Mouse (Mus musculus): ENCODE results near the gene Prmt3. TPM values are rescaled to one million over a fixed set of nuclear protein-coding genes. Genes with fewer than 3 reads are reported as not detected.

The Prmt3 gene
- polyA plus RNA-seq, 1 experiment from 2014 or later, result 53.8 TPM

GRCm38 (mm10) chr7:49887776-49888390 is 109.7 kb downstream of the Prmt3 start:
- 64% methylated on average over 2 of the region's 2 CpGs for WGBS
- no peak for ATAC-seq (ENCODE audit: insufficient number of reproducible peaks, low FRiP score)
- no peaks in the 10 kb centered on the region for H3K36me3 ChIP-seq

GRCm38 (mm10) chr7:49894786-49895185 is 116.6 kb downstream of the Prmt3 start:
- H3K9ac ChIP-seq, result no peak overlapping the region
- H3K27ac ChIP-seq (ENCODE audit: poor library complexity, severe bottlenecking), result no peak overlapping the region
- H3K9me3 ChIP-seq (replicated peaks), result no peaks in the 10 kb centered on the region
- WGBS, result 61% methylated on average over 2 of the region's 2 CpGs
- no peaks in the 10 kb centered on the region for H3K4me1 ChIP-seq (replicated peaks)
- ATAC-seq (ENCODE audit: insufficient number of reproducible peaks, low FRiP score), result no peak
- H3K36me3 ChIP-seq, result no peaks in the 10 kb centered on the region
- H3K27me3 ChIP-seq (replicated peaks), result peaks cover 18% of the 10 kb centered on the region
- H3K4me3 ChIP-seq, result no peak overlapping the region
- no peak overlapping the region for H3K4me2 ChIP-seq

More at GRCm38 (mm10) chr7:49887776-49888390, 109.7 kb downstream of the Prmt3 start:
- Histone ChIP-seq H3K4me3 (no peak overlapping the region), H3K27ac (ENCODE audit: poor library complexity, severe bottlenecking) (no peak overlapping the region), H3K9ac (no peak overlapping the region), H3K27me3 (replicated peaks) (peaks cover 13% of the 10 kb centered on the region; the same call in 1 of the 2 replicates), H3K9me3 (replicated peaks) (no peaks in the 10 kb centered on the region), H3K4me1 (replicated peaks) (peaks cover 4% of the 10 kb centered on the region), H3K4me2 (no peak overlapping the region)

GRCm38 (mm10) chr7:49895296-49895695 is 117.2 kb downstream of the Prmt3 start:
- Histone ChIP-seq H3K27ac (ENCODE audit: poor library complexity, severe bottlenecking) (no peak overlapping the region), H3K4me1 (replicated peaks) (no peaks in the 10 kb centered on the region), H3K36me3 (no peaks in the 10 kb centered on the region), H3K27me3 (replicated peaks) (peaks cover 21% of the 10 kb centered on the region), H3K4me2 (no peak overlapping the region), H3K9me3 (replicated peaks) (no peaks in the 10 kb centered on the region), H3K9ac (no peak overlapping the region), H3K4me3 (no peak overlapping the region)
- WGBS, result 69% methylated on average over 6 of the region's 6 CpGs
- ATAC-seq (ENCODE audit: insufficient number of reproducible peaks, low FRiP score), result no peak

DNA sequence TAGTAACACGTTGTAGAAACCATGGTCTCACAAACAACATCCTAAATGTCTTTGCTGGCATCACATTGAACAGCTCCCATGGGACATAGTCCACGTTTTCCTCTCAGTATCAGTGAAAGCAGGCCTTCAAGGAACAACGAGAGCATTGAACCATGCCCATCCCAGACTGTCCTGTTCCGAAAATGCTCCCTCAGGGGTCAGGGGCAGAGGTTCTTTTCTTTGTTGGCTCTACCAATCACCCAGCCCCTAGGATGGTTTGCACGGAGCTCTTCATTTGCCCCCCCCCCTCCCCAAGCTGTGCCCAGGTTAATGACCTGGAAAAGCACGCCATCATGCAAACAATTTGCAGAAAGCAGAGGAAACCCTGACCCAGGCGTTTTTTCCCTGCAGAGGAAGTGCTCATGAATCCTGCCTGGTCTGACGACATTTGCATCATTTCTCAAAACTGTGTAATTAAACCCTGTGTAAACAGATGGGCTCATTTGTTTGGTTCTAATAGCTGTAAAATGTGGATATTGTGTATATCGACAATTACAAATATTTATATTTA is 123.9 kb downstream of the Prmt3 start:
- Histone ChIP-seq H3K4me3 (no peak overlapping the region), H3K4me1 (replicated peaks) (no peaks in the 10 kb centered on the region), H3K27ac (ENCODE audit: poor library complexity, severe bottlenecking) (no peak overlapping the region), H3K36me3 (no peaks in the 10 kb centered on the region), H3K9ac (no peak overlapping the region), H3K27me3 (replicated peaks) (peaks cover 70% of the 10 kb centered on the region), H3K4me2 (no peak overlapping the region), H3K9me3 (replicated peaks) (no peaks in the 10 kb centered on the region)
- WGBS, result 51% methylated on average over 9 of the region's 9 CpGs
- ATAC-seq (ENCODE audit: insufficient number of reproducible peaks, low FRiP score), result no peak

GRCm38 (mm10) chr7:49907191-49908171 is 129.3 kb downstream of the Prmt3 start:
- no peak overlapping the region for H3K4me3 ChIP-seq
- H3K9ac ChIP-seq, result no peak overlapping the region
- ATAC-seq (ENCODE audit: insufficient number of reproducible peaks, low FRiP score), result no peak
- H3K27me3 ChIP-seq (replicated peaks), result peaks cover 95% of the 10 kb centered on the region
- H3K9me3 ChIP-seq (replicated peaks), result no peaks in the 10 kb centered on the region
- H3K4me2 ChIP-seq, result no peak overlapping the region
- H3K27ac ChIP-seq (ENCODE audit: poor library complexity, severe bottlenecking), result no peak overlapping the region
- H3K4me1 ChIP-seq (replicated peaks), result 0 out of 2 replicates have a peak, but pooled peaks cover 5% of the 10 kb centered on the region
- H3K36me3 ChIP-seq, result no peaks in the 10 kb centered on the region
- 2% methylated on average over 28 of the region's 28 CpGs for WGBS

Other genes with a start within 250 kb of the Prmt3 start
- gene Dbx1, start 141.5 kb upstream of the Prmt3 start, polyA plus RNA-seq (2016; fragmentation: Nextera tagmentation; extraction: Ambion mirVana), result 0.20 TPM in 1 of 2 replicates, not detected in the other
- 18.4 and 19.5 TPM in 2 replicates for gene Htatip2, start 19.2 kb upstream of the Prmt3 start, polyA plus RNA-seq (2016; fragmentation: Nextera tagmentation; extraction: Ambion mirVana)
- gene Slc6a5, start 131.8 kb downstream of the Prmt3 start, polyA plus RNA-seq (2016; fragmentation: Nextera tagmentation; extraction: Ambion mirVana), result not detected in 2 replicates
- gene Nell1, start 196.5 kb downstream of the Prmt3 start, polyA plus RNA-seq (2016; fragmentation: Nextera tagmentation; extraction: Ambion mirVana), result 0.50 and 0.59 TPM in 2 replicates

All from heart, embryonic 12.5 days (tissue).